Mouse (Mus musculus) liver, embryonic 14.5 days (tissue): ENCODE data around the gene Ric1.

Source experiments
- CTCF ChIP-seq: IDR thresholded peaks from 2 replicates; pipeline ENCODE4 v1.5.1; 2016; ENCODE audit warnings: antibody characterized with exemption, low read depth, control low read depth
- EP300 ChIP-seq: IDR thresholded peaks from 2 replicates; pipeline ENCODE4 v1.6.1; 2016; ENCODE audit warnings: antibody characterized with exemption, low read depth

GRCm38 (mm10) chr19:29515991-29516390 lies 6.1 kb upstream of the Ric1 start:
- TF ChIP-seq CTCF (no peak), EP300 (no peak)
